Mouse (Mus musculus) G1E (cell line): ENCODE results near the gene Tnks1bp1.

ENCODE experiments used
- CTCF ChIP-seq: IDR thresholded peaks from 2 replicates; pipeline ENCODE4 v1.5.1; 2012; ENCODE audit warnings: low read depth, low read length, inconsistent platforms, mixed read lengths
- POLR2AphosphoS5 ChIP-seq: IDR thresholded peaks from 2 replicates; pipeline ENCODE4 v1.6.1; 2012; ENCODE audit warnings: low read depth, low read length, inconsistent platforms; ENCODE audit not compliant: insufficient replicate concordance

DNA sequence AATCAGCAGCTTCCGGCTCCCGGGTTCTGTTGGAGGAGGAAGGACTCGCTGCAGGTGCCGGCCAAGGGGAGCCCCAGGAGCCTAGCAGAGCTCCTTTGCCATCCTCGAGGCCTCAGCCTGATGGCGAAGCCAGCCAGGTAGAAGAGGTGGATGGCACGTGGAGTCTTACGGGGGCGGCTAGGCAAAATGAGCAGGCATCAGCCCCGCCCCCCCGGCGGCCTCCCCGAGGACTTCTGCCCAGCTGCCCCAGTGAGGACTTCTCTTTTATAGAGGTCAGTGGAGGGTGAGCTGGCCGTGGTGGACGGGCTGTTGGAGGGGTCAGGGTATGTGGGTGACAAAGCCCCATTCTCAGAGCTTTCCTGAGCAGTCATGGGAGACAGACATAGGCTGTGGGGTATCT, 22.3 kb downstream of the Tnks1bp1 start:
- TF ChIP-seq CTCF (no peak), POLR2AphosphoS5 (no peak)
